ENCODE assay signal across 10 mouse cellular contexts in genomic region chr11:79046561-79047155, GRCm38 (mm10).
A peak's percentile ranks its signal among the peaks of the same experiment; 100 is the strongest.
DNase-seq lines count a peak whose midpoint lies in the region; ATAC-seq and TF ChIP-seq lines count a peak whose summit lies in the region.
"Had no signal": no experiment of that assay in that cellular context is flagged by ENCODE, and none has a peak within 500 bp of the region (broad histone marks: within the 10 kb centered on the region; RNA-seq: fewer than 3 reads in every experiment).

No protein-coding gene starts in this region.

- H3K4me3 ChIP-seq in kidney, embryonic 15.5 days (replicated peaks): no peak overlapping the region
- no peak overlapping the region for H3K4me3 ChIP-seq in CH12.LX (replicated peaks in 1 of 3; ENCODE audit: low read depth in 2 of 3, low read length in 2 of 3, poor library complexity in 1 of 3)
- H3K4me3 ChIP-seq in hindbrain, embryonic 13.5 days: no peak overlapping the region
- H3K4me3 ChIP-seq: liver, embryonic 15.5 days had no signal

- 57% methylated on average over 8 of the region's 8 CpGs for WGBS in kidney, embryonic 15.5 days
- 41% methylated on average over 8 of the region's 8 CpGs for WGBS in hindbrain, embryonic 13.5 days

- no peaks in the 10 kb centered on the region for H3K9me3 ChIP-seq in kidney, embryonic 15.5 days (replicated peaks)
- peaks cover 13% of the 10 kb centered on the region for H3K9me3 ChIP-seq in CH12.LX (replicated peaks; ENCODE audit: low read length)
- no peaks in the 10 kb centered on the region for H3K9me3 ChIP-seq in hindbrain, embryonic 13.5 days
- H3K9me3 ChIP-seq: liver, embryonic 15.5 days had no signal

- H3K36me3 ChIP-seq in kidney, embryonic 15.5 days: peaks cover 12% of the 10 kb centered on the region; the same call in 1 of the 2 replicates
- H3K36me3 ChIP-seq in CH12.LX (replicated peaks in 1 of 2; ENCODE audit: control insufficient read depth in 1 of 2, insufficient read depth in 1 of 2, low read length in 1 of 2): peaks cover 79 to 94% of the 10 kb centered on the region in 2 experiments
- H3K36me3 ChIP-seq in hindbrain, embryonic 13.5 days: peaks cover 20% of the 10 kb centered on the region

- peak; percentile 53; the same call in 1 of the 2 replicates for TF ChIP-seq EP300 in CH12.LX (IDR thresholded peaks at IDR 0.05; ENCODE audit: low read length)

- TF ChIP-seq POLR2A in CH12.LX (IDR thresholded peaks at IDR 0.05; ENCODE audit: low read depth, low read length): no peak

- H3K9ac ChIP-seq in kidney, embryonic 15.5 days: no peak overlapping the region
- H3K9ac ChIP-seq in CH12.LX (ENCODE audit: insufficient read depth, low read depth): 0 out of 2 replicates have a peak overlapping the region, but pooled peaks have one; percentile 3
- H3K9ac ChIP-seq in hindbrain, embryonic 13.5 days: peak overlapping the region; percentile 24; the same call in 1 of the 2 replicates
- H3K9ac ChIP-seq: liver, embryonic 15.5 days had no signal

- H3K79me2 ChIP-seq in CH12.LX (replicated peaks; ENCODE audit: control insufficient read depth, extremely low read depth, insufficient read depth, poor library complexity, severe bottlenecking): peaks cover 3% of the 10 kb centered on the region; the same call in 1 of the 2 replicates

- 0 out of 2 replicates have a peak, but pooled peaks have one; percentile 41 for ATAC-seq in kidney, embryonic 15.5 days (replicated peaks; ENCODE audit: low FRiP score)
- 0 out of 2 replicates have a peak, but pooled peaks have one; percentile 49 for ATAC-seq in hindbrain, embryonic 13.5 days (ENCODE audit: low FRiP score)

- no peak overlapping the region for H3K4me2 ChIP-seq in kidney, embryonic 15.5 days
- H3K4me2 ChIP-seq in CH12.LX (ENCODE audit: insufficient read depth, low read depth, poor library complexity, severe bottlenecking): no peak overlapping the region
- H3K4me2 ChIP-seq in hindbrain, embryonic 13.5 days: no peak overlapping the region
- H3K4me2 ChIP-seq: liver, embryonic 15.5 days had no signal

- TF ChIP-seq CTCF in CH12.LX (conservative IDR thresholded peaks at IDR 0.05 in 1 of 2, IDR thresholded peaks at IDR 0.05 in 1 of 2; ENCODE audit: low read depth in 2 of 2, low read length in 2 of 2): no peak

- dilution Hi-C loops in CH12.LX (cut with MboI; ENCODE audit: extremely low pct_ligation_motif_present, extremely low pct_unique_long_range_greater_than_20kb, low sequenced_read_pairs): no loop called here

- in situ Hi-C loops in CH12.LX (cut with MboI; ENCODE audit: low pct_ligation_motif_present, low pct_unique_long_range_greater_than_20kb, low sequenced_read_pairs): no loop called here

- TF ChIP-seq RAD21 in CH12.LX (IDR thresholded peaks at IDR 0.05; ENCODE audit: low read depth, low read length): no peak

- no peak for DNase-seq in kidney, adult 11 months
- DNase-seq in CH12.LX (ENCODE audit: extremely low read depth) (peak; percentile 54), ES-CJ7 (ENCODE audit: low read depth, low spot score) (peak; percentile 12)
- no peak for DNase-seq in natural killer cell, adult 2 months (ENCODE audit: low spot score in 2 of 2)
- no peak for DNase-seq in thymus, adult 18-20 months
- no peak for DNase-seq in urinary bladder, postnatal 14 days (ENCODE audit: low spot score)
- DNase-seq: embryo, embryonic 11 days had no signal

- H3K27ac ChIP-seq in kidney, embryonic 15.5 days: peak overlapping the region; percentile 65; the same call in 1 of the 2 replicates
- peak overlapping the region; percentile 44 for H3K27ac ChIP-seq in CH12.LX (ENCODE audit: insufficient read depth, low read depth)
- peak overlapping the region; percentile 69 for H3K27ac ChIP-seq in hindbrain, embryonic 13.5 days
- H3K27ac ChIP-seq: liver, embryonic 15.5 days had no signal

- no peaks in the 10 kb centered on the region for H3K27me3 ChIP-seq in kidney, embryonic 15.5 days
- H3K27me3 ChIP-seq in CH12.LX (replicated peaks): no peaks in the 10 kb centered on the region
- H3K27me3 ChIP-seq in hindbrain, embryonic 13.5 days: no peaks in the 10 kb centered on the region
- H3K27me3 ChIP-seq: liver, embryonic 15.5 days had no signal

- peaks cover 25% of the 10 kb centered on the region for H3K4me1 ChIP-seq in kidney, embryonic 15.5 days
- H3K4me1 ChIP-seq in CH12.LX (ENCODE audit: control insufficient read depth in 1 of 2, insufficient read depth in 2 of 2): peaks cover 22 to 60% of the 10 kb centered on the region in 2 experiments
- H3K4me1 ChIP-seq in hindbrain, embryonic 13.5 days (replicated peaks): peaks cover 25% of the 10 kb centered on the region

TF ChIP-seq in CH12.LX, 34 proteins besides CTCF, POLR2A, EP300 and RAD21:
- no peak for TF ChIP-seq ZC3H11A (IDR thresholded peaks at IDR 0.05; ENCODE audit: low read depth, low read length)
- TF ChIP-seq CHD1 (IDR thresholded peaks at IDR 0.05; ENCODE audit: low read depth, low read length): no peak
- peak; percentile 56 for TF ChIP-seq BHLHE40 (IDR thresholded peaks at IDR 0.05; ENCODE audit: low read depth, low read length)
- 0 out of 2 replicates have a peak, but pooled peaks have one; percentile 30 for TF ChIP-seq MEF2A (IDR thresholded peaks at IDR 0.05; ENCODE audit: borderline replicate concordance, low read depth, low read length)
- no peak for TF ChIP-seq NELFE (IDR thresholded peaks at IDR 0.05; ENCODE audit: low read depth, low read length)
- no peak for TF ChIP-seq SMC3 (IDR thresholded peaks at IDR 0.05; ENCODE audit: low read depth, low read length)
- no peak for TF ChIP-seq UBTF (IDR thresholded peaks at IDR 0.05; ENCODE audit: low read depth, low read length)
- no peak for TF ChIP-seq JUND (conservative IDR thresholded peaks at IDR 0.05; ENCODE audit: low read depth, low read length)
- no peak for TF ChIP-seq KAT2A (IDR thresholded peaks at IDR 0.05; ENCODE audit: insufficient replicate concordance, low read length)
- no peak; the same call in 1 of the 2 replicates for TF ChIP-seq ZMIZ1 (IDR thresholded peaks at IDR 0.05; ENCODE audit: low read depth, low read length)
- TF ChIP-seq ETS1 (conservative IDR thresholded peaks at IDR 0.05; ENCODE audit: low read depth, low read length): peak; percentile 46; the same call in 1 of the 2 replicates
- TF ChIP-seq MAFK (IDR thresholded peaks at IDR 0.05; ENCODE audit: insufficient replicate concordance, low read length): no peak
- peak; percentile 28; the same call in 1 of the 2 replicates for TF ChIP-seq MAX (IDR thresholded peaks at IDR 0.05; ENCODE audit: low read length)
- TF ChIP-seq TCF12 (IDR thresholded peaks at IDR 0.05; ENCODE audit: low read depth, low read length): no peak
- TF ChIP-seq POLR2AphosphoS2 (IDR thresholded peaks at IDR 0.05; ENCODE audit: low read depth, low read length): no peak
- no peak for TF ChIP-seq NRF1 (IDR thresholded peaks at IDR 0.05; ENCODE audit: low read depth, low read length)
- TF ChIP-seq MXI1 (IDR thresholded peaks at IDR 0.05; ENCODE audit: low read depth, low read length): no peak
- TF ChIP-seq SIN3A (IDR thresholded peaks at IDR 0.05; ENCODE audit: low read length): no peak
- TF ChIP-seq MAZ (IDR thresholded peaks at IDR 0.05; ENCODE audit: low read depth, low read length): 0 out of 2 replicates have a peak, but pooled peaks have one; percentile 17
- no peak for TF ChIP-seq USF2 (conservative IDR thresholded peaks at IDR 0.05; ENCODE audit: low read depth, low read length)
- TF ChIP-seq GABPA (IDR thresholded peaks at IDR 0.05; ENCODE audit: insufficient replicate concordance, low read depth, low read length): no peak
- TF ChIP-seq E2F4 (IDR thresholded peaks at IDR 0.05; ENCODE audit: insufficient replicate concordance, low read depth, low read length): no peak
- no peak for TF ChIP-seq MYC (IDR thresholded peaks at IDR 0.05; ENCODE audit: low read depth, low read length)
- TF ChIP-seq USF1 (IDR thresholded peaks at IDR 0.05; ENCODE audit: low read depth, low read length): no peak
- TF ChIP-seq ZNF384 (IDR thresholded peaks at IDR 0.05; ENCODE audit: low read depth, low read length): no peak
- no peak for TF ChIP-seq ELF1 (IDR thresholded peaks at IDR 0.05; ENCODE audit: low read depth, low read length)
- no peak for TF ChIP-seq PAX5 (IDR thresholded peaks at IDR 0.05; ENCODE audit: low read length)
- 0 out of 2 replicates have a peak, but pooled peaks have one; percentile 9 for TF ChIP-seq IRF4 (IDR thresholded peaks at IDR 0.05; ENCODE audit: low read depth, low read length)
- no peak for TF ChIP-seq JUN (IDR thresholded peaks at IDR 0.05; ENCODE audit: insufficient read depth, low read depth, low read length)
- no peak for TF ChIP-seq RCOR1 (conservative IDR thresholded peaks at IDR 0.05; ENCODE audit: low read depth, low read length)
- no peak for TF ChIP-seq TBP (conservative IDR thresholded peaks at IDR 0.05; ENCODE audit: low read depth, low read length)
- peak; percentile 48; the same call in 1 of the 2 replicates for TF ChIP-seq CHD2 (IDR thresholded peaks at IDR 0.05; ENCODE audit: low read length)
- TF ChIP-seq HCFC1 (IDR thresholded peaks at IDR 0.05; ENCODE audit: low read depth, low read length): no peak
- TF ChIP-seq ZKSCAN1 (IDR thresholded peaks at IDR 0.05; ENCODE audit: borderline replicate concordance, low read depth, low read length): no peak

Comparison
In these comparisons a context has a peak if more than half of its experiments do, and no peak if none do; other contexts are left out.
1. DNase-seq: peak in CH12.LX (single experiment) and ES-CJ7 (single experiment); none in kidney, adult 11 months (single experiment), natural killer cell, adult 2 months (0 of 2), thymus, adult 18-20 months (0 of 2) and urinary bladder, postnatal 14 days (single experiment).
2. Peak in every context shown above with its lines, with median percentiles within 50 percentile points of each other: H3K27ac ChIP-seq.